Mouse (Mus musculus) CH12.LX (cell line): ENCODE results near the gene Slc15a1. TPM values are rescaled to one million over a fixed set of nuclear protein-coding genes. Genes with fewer than 3 reads are reported as not detected.

Experiments
- DNase-seq: peaks from one replicate; pipeline ENCODE4 v3.0.0-alpha.2; 2013; ENCODE audit errors: extremely low read depth
- H3K27ac ChIP-seq: 2 replicates; pipeline ENCODE4 v1.5.1; 2012; ENCODE audit warnings: low read depth, mild to moderate bottlenecking, control low read depth, moderate library complexity; ENCODE audit not compliant: insufficient read depth
- H3K27me3 ChIP-seq: replicated peaks from 2 replicates; pipeline ENCODE3; 2012; ENCODE audit warnings: inconsistent platforms
- H3K36me3 ChIP-seq, 2 experiments: replicated peaks in 1 of 2; 2 replicates each; pipeline versions ENCODE3 to v1.6.1; 2012; ENCODE audit warnings: inconsistent platforms in 1 of 2, low read length in 1 of 2, mild to moderate bottlenecking in 1 of 2, mixed read lengths in 1 of 2, moderate library complexity in 1 of 2; ENCODE audit not compliant: control insufficient read depth in 1 of 2, insufficient read depth in 1 of 2
- H3K4me1 ChIP-seq, 2 experiments: 2 replicates each; pipeline ENCODE4 v1.6.1; 2012; ENCODE audit warnings: inconsistent platforms in 1 of 2, moderate library complexity in 1 of 2; ENCODE audit not compliant: insufficient read depth in 2 of 2, control insufficient read depth in 1 of 2
- H3K4me2 ChIP-seq: 2 replicates; pipeline ENCODE4 v1.6.1; 2012; ENCODE audit warnings: low read depth, mild to moderate bottlenecking, control low read depth; ENCODE audit not compliant: poor library complexity, insufficient read depth, severe bottlenecking
- H3K4me3 ChIP-seq, 3 experiments: fragments of 150-350 bp in 1 of 3; sonication (generic) in 1 of 3; replicated peaks in 1 of 3; 2 replicates each; pipeline versions ENCODE3 to v1.5.1; 2011 to 2012; ENCODE audit warnings: low read depth in 2 of 3, low read length in 2 of 3, mild to moderate bottlenecking in 2 of 3, moderate library complexity in 2 of 3, control low read depth in 1 of 3, improper control_type of control experiment in 1 of 3, inconsistent platforms in 1 of 3, mixed read lengths in 1 of 3; ENCODE audit not compliant: poor library complexity in 1 of 3
- H3K79me2 ChIP-seq: replicated peaks from 2 replicates; pipeline ENCODE4 v1.6.1; 2012; ENCODE audit warnings: mild to moderate bottlenecking, moderate library complexity; ENCODE audit not compliant: control insufficient read depth, poor library complexity, insufficient read depth, severe bottlenecking; ENCODE audit errors: extremely low read depth
- H3K9ac ChIP-seq: 2 replicates; pipeline ENCODE4 v1.6.1; 2012; ENCODE audit warnings: low read depth, mild to moderate bottlenecking, control low read depth, moderate library complexity; ENCODE audit not compliant: insufficient read depth
- H3K9me3 ChIP-seq: replicated peaks from 2 replicates; pipeline ENCODE3; 2012; ENCODE audit warnings: low read length, inconsistent platforms, mixed read lengths
- BHLHE40 ChIP-seq: IDR thresholded peaks from 2 replicates; pipeline ENCODE4 v1.6.1; 2011; ENCODE audit warnings: mild to moderate bottlenecking, low read depth, low read length, improper control_type of control experiment
- E2F4 ChIP-seq: IDR thresholded peaks from 2 replicates; pipeline ENCODE4 v1.6.1; 2011; ENCODE audit warnings: low read depth, low read length, improper control_type of control experiment; ENCODE audit not compliant: insufficient replicate concordance
- ELF1 ChIP-seq: IDR thresholded peaks from 2 replicates; pipeline ENCODE4 v1.6.1; 2014; ENCODE audit warnings: low read depth, mild to moderate bottlenecking, inconsistent platforms, low read length, improper control_type of control experiment
- GABPA ChIP-seq: IDR thresholded peaks from 2 replicates; pipeline ENCODE4 v1.6.1; 2012; ENCODE audit warnings: low read depth, low read length, improper control_type of control experiment, inconsistent platforms; ENCODE audit not compliant: insufficient replicate concordance
- IRF4 ChIP-seq: IDR thresholded peaks from 2 replicates; pipeline ENCODE4 v1.6.1; 2014; ENCODE audit warnings: low read depth, mild to moderate bottlenecking, inconsistent platforms, low read length, improper control_type of control experiment
- JUND ChIP-seq: conservative IDR thresholded peaks from 2 replicates; pipeline ENCODE4 v1.6.1; 2011; ENCODE audit warnings: low read depth, low read length, improper control_type of control experiment
- KAT2A ChIP-seq: IDR thresholded peaks from 2 replicates; pipeline ENCODE4 v1.6.1; 2012; ENCODE audit warnings: low read length, improper control_type of control experiment, inconsistent platforms; ENCODE audit not compliant: insufficient replicate concordance
- MAZ ChIP-seq: IDR thresholded peaks from 2 replicates; pipeline ENCODE4 v1.6.1; 2012; ENCODE audit warnings: low read depth, mild to moderate bottlenecking, inconsistent platforms, low read length, improper control_type of control experiment, moderate library complexity
- MEF2A ChIP-seq: IDR thresholded peaks from 2 replicates; pipeline ENCODE4 v1.6.1; 2014; ENCODE audit warnings: low read depth, mild to moderate bottlenecking, inconsistent platforms, low read length, improper control_type of control experiment, borderline replicate concordance
- MXI1 ChIP-seq: IDR thresholded peaks from 2 replicates; pipeline ENCODE4 v1.6.1; 2011; ENCODE audit warnings: mild to moderate bottlenecking, low read depth, low read length, improper control_type of control experiment
- MYC ChIP-seq: IDR thresholded peaks from 2 replicates; pipeline ENCODE4 v1.6.1; 2011; ENCODE audit warnings: low read depth, mild to moderate bottlenecking, improper control_type of control experiment, low read length
- NELFE ChIP-seq: IDR thresholded peaks from 2 replicates; pipeline ENCODE4 v1.6.1; 2011; ENCODE audit warnings: low read depth, low read length, improper control_type of control experiment
- POLR2A ChIP-seq: IDR thresholded peaks from 2 replicates; pipeline ENCODE4 v1.6.1; 2011; ENCODE audit warnings: low read depth, mild to moderate bottlenecking, improper control_type of control experiment, low read length
- RCOR1 ChIP-seq: conservative IDR thresholded peaks from 2 replicates; pipeline ENCODE4 v1.6.1; 2012; ENCODE audit warnings: low read depth, mild to moderate bottlenecking, inconsistent platforms, low read length, improper control_type of control experiment
- SIN3A ChIP-seq: IDR thresholded peaks from 2 replicates; pipeline ENCODE4 v1.6.1; 2012; ENCODE audit warnings: low read length, improper control_type of control experiment, inconsistent platforms
- SMC3 ChIP-seq: IDR thresholded peaks from 2 replicates; pipeline ENCODE4 v1.6.1; 2011; ENCODE audit warnings: low read depth, low read length, improper control_type of control experiment
- TCF12 ChIP-seq: IDR thresholded peaks from 2 replicates; pipeline ENCODE4 v1.6.1; 2014; ENCODE audit warnings: low read depth, mild to moderate bottlenecking, inconsistent platforms, low read length, improper control_type of control experiment
- UBTF ChIP-seq: IDR thresholded peaks from 2 replicates; pipeline ENCODE4 v1.6.1; 2012; ENCODE audit warnings: low read depth, mild to moderate bottlenecking, inconsistent platforms, low read length, improper control_type of control experiment, moderate library complexity
- ZMIZ1 ChIP-seq: IDR thresholded peaks from 2 replicates; pipeline ENCODE4 v1.6.1; 2012; ENCODE audit warnings: low read depth, mild to moderate bottlenecking, inconsistent platforms, low read length, improper control_type of control experiment
- ZNF384 ChIP-seq: IDR thresholded peaks from 2 replicates; pipeline ENCODE4 v1.6.1; 2012; ENCODE audit warnings: low read depth, low read length, improper control_type of control experiment, inconsistent platforms
- dilution Hi-C: fragments of 300-500 bp; cut with MboI; formaldehyde crosslinking; loops from 2 replicates; pipeline ENCODE4 v1.14.3; 2020; ENCODE audit warnings: low sequenced_read_pairs; ENCODE audit not compliant: extremely low pct_unique_long_range_greater_than_20kb, extremely low pct_ligation_motif_present
- in situ Hi-C: fragments of 300-500 bp; cut with MboI; formaldehyde crosslinking; loops from 3 replicates; pipeline ENCODE4 v1.14.3; 2019; ENCODE audit warnings: low sequenced_read_pairs, low pct_ligation_motif_present, low pct_unique_long_range_greater_than_20kb, mixed read lengths
- polyA plus RNA-seq: library from polyadenylated mRNA; unstranded; fragments of >175 nt; gene quantifications from 2 replicates; pipeline ENCODE4 v1.2.1, GENCODE M21; 2012; ENCODE audit warnings: low read depth; ENCODE audit not compliant: insufficient read length
- total RNA-seq, 2 experiments: library from RNA; depleted of rRNA; stranded (reverse); fragments of 300-350 nt in 1 of 2; fragments of >200 nt in 1 of 2; gene quantifications; 2 replicates each; pipeline ENCODE4 v1.2.3; 2012 to 2014

Slc15a1 gene
- total and polyA plus RNA-seq, 3 experiments = 0.04 to 0.19 TPM; not detected in 1

GRCm38 (mm10) chr14:121545551-121546331 is 40.7 kb upstream of the Slc15a1 start:
- Histone ChIP-seq H3K27ac (no peak overlapping the region), H3K4me1 (no peaks in the 10 kb centered on the region), H3K27me3 (no peaks in the 10 kb centered on the region), H3K79me2 (no peaks in the 10 kb centered on the region), H3K4me2 (no peak overlapping the region), H3K9me3 (no peaks in the 10 kb centered on the region), H3K4me3 (no peak overlapping the region), H3K9ac (no peak overlapping the region), H3K36me3 (peaks cover 18 to 38% of the 10 kb centered on the region in 2 experiments)
- TF ChIP-seq UBTF (no peak), POLR2A (no peak), MXI1 (no peak), JUND (no peak), SIN3A (no peak), NELFE (no peak)
- DNase-seq = no peak
- dilution Hi-C loops (no loop called here), in situ Hi-C loops (no loop called here)

DNA sequence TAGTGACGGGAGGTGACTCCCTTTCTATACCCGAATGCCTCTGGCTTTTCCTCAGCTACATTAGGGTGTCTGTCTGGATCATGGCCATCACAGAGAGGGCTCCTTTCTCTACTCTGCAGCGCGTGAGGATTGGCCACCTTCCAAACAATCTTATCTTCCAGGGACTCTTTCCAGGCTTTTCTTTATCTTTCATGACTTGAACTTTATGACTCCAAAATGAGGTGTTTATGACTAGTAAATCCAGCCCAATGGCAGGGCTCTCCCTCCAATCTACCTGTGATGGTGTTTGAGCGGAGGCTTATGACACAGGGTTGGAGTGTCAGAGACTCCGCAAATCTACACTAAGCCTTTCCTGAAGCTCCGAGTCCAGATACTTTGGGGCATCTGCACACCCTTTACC is 36.2 kb upstream of the Slc15a1 start:
- H3K79me2 ChIP-seq = no peaks in the 10 kb centered on the region
- peaks cover 0 to 2% of the 10 kb centered on the region in 2 experiments; a peak in 1 of 4 replicates for H3K4me1 ChIP-seq
- DNase-seq = no peak
- dilution Hi-C loops = no loop called here
- no peaks in the 10 kb centered on the region for H3K9me3 ChIP-seq
- H3K4me2 ChIP-seq = no peak overlapping the region
- in situ Hi-C loops = no loop called here
- TF ChIP-seq POLR2A (no peak), GABPA (no peak), BHLHE40 (no peak), MYC (no peak), ELF1 (no peak), MAZ (no peak), ZMIZ1 (no peak), E2F4 (no peak), MEF2A (no peak), SMC3 (no peak), RCOR1 (no peak), IRF4 (no peak), ZNF384 (no peak), TCF12 (no peak), KAT2A (no peak)
- TF ChIP-seq, all 38 proteins: peak for 0
- Histone ChIP-seq H3K36me3 (peaks cover 12 to 24% of the 10 kb centered on the region in 2 experiments), H3K4me3 (no peak overlapping the region), H3K27me3 (no peaks in the 10 kb centered on the region), H3K9ac (no peak overlapping the region), H3K27ac (no peak overlapping the region)
